Mouse (Mus musculus) hindbrain, embryonic 14.5 days (tissue): ENCODE measurements around the gene P4ha2. TPM values are rescaled to one million over a fixed set of nuclear protein-coding genes. Genes with fewer than 3 reads are reported as not detected.

ENCODE experiments used
- ATAC-seq: fragments of 200-750 bp; cut with Nextera tagmentation; 2 replicates; pipeline ENCODE4 v1.8.0; 2017; ENCODE audit warnings: moderate number of reproducible peaks, mild to moderate bottlenecking, moderate TSS enrichment, moderate library complexity; ENCODE audit not compliant: low FRiP score
- DNase-seq: peaks from one replicate; pipeline ENCODE4 v3.0.0-alpha.2; 2015; ENCODE audit warnings: low spot score
- H3K27ac ChIP-seq: fragments of 300-500 bp; sonication (generic); 2 replicates; pipeline ENCODE4 v1.5.1; 2014; ENCODE audit warnings: mild to moderate bottlenecking, moderate library complexity
- H3K27me3 ChIP-seq: fragments of 300-500 bp; sonication (generic); 2 replicates; pipeline ENCODE4 v1.6.1; 2014; ENCODE audit warnings: mild to moderate bottlenecking, low read length, mixed read lengths; ENCODE audit not compliant: control insufficient read depth, insufficient read depth
- H3K36me3 ChIP-seq: fragments of 300-500 bp; sonication (generic); replicated peaks from 2 replicates; pipeline ENCODE4 v1.6.1; 2014; ENCODE audit not compliant: control insufficient read depth, insufficient read depth
- H3K4me1 ChIP-seq: fragments of 300-500 bp; sonication (generic); replicated peaks from 2 replicates; pipeline ENCODE4 v1.6.1; 2014; ENCODE audit warnings: antibody characterized with exemption, low read length, mixed read lengths; ENCODE audit not compliant: control insufficient read depth, insufficient read depth
- H3K4me2 ChIP-seq: fragments of 300-500 bp; sonication (generic); replicated peaks from 2 replicates; pipeline ENCODE4 v1.6.1; 2014; ENCODE audit warnings: mild to moderate bottlenecking, moderate library complexity
- H3K4me3 ChIP-seq: fragments of 300-500 bp; sonication (generic); replicated peaks from 2 replicates; pipeline ENCODE4 v1.5.1; 2014; ENCODE audit warnings: mild to moderate bottlenecking, low read length
- H3K9ac ChIP-seq: fragments of 300-500 bp; sonication (generic); 2 replicates; pipeline ENCODE4 v1.6.1; 2014
- H3K9me3 ChIP-seq: fragments of 300-500 bp; sonication (generic); 2 replicates; pipeline ENCODE4 v1.6.1; 2016; ENCODE audit warnings: low read length; ENCODE audit not compliant: control insufficient read depth
- WGBS: fragments of 180-500 bp; shearing (Covaris S2); extraction: QIAGEN DNeasy Blood & Tissue Kit; methylation state at CpG from one replicate; pipeline ENCODE4 v1.1.7; 2014; 5-methylcytosine and 5-hydroxymethylcytosine counted together
- polyA plus RNA-seq: library from polyadenylated mRNA; unstranded; fragments of >200 nt; fragmentation: Nextera tagmentation; extraction: Ambion mirVana; gene quantifications from 2 replicates; pipeline ENCODE4 v1.2.1, GENCODE M21; 2014

The P4ha2 gene
- polyA plus RNA-seq, 1 experiment from 2014 or later: 10.4 TPM

- Histone ChIP-seq H3K27ac (no peak overlapping the region), H3K4me3 (no peak overlapping the region), H3K9ac (no peak overlapping the region), H3K27me3 (no peaks in the 10 kb centered on the region), H3K36me3 (no peaks in the 10 kb centered on the region), H3K9me3 (no peaks in the 10 kb centered on the region), H3K4me2 (no peak overlapping the region), H3K4me1 (peaks cover 34% of the 10 kb centered on the region)
- ATAC-seq (no peak), DNase-seq (no peak)
- WGBS: 90% methylated on average over 7 of the region's 7 CpGs
Measured at GRCm38 (mm10) chr11:54111291-54111690, 11.4 kb downstream of the P4ha2 start.

DNA sequence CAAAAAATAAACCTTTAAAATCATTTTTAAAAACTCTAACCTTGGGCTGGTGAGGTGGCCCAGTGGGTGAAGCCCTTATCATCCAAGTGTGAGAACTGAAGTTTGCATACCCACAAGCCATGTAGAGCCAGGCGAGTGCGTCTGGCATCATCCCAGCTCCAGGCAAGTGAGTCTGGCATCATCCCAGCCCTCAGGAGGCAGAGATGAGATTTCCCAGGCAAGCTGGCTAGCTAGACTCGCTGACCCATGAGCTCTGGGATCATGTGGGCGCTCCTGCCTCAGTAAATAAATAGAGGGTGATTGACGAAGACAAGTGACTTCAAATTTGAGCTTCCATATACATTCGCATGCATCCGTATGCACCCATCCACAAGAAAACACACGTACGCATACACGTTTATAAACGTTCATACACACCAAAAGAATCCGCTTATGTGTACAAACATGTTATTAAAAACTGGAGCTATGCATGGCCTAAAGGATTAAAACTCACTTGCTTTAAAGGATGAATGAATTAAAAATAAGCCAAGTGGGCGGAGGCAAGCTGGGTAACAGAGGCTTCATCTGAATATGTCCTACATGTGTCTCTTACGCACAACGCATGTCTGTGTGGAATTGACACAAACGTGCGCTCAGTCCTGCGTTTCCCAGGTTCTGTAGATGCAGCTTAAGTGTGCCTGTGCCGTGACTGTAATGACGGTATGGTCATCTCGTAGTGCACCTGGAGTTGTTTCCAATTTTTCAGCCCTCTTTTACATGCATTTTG, 12.3 kb downstream of the P4ha2 start:
- no peaks in the 10 kb centered on the region for H3K36me3 ChIP-seq
- H3K27me3 ChIP-seq: no peaks in the 10 kb centered on the region
- H3K9ac ChIP-seq: peak overlapping the region; percentile 57; the same call in 1 of the 2 replicates
- H3K9me3 ChIP-seq: no peaks in the 10 kb centered on the region
- DNase-seq (peak; percentile 56), ATAC-seq (no peak)
- WGBS: 62% methylated on average over 21 of the region's 21 CpGs
- H3K27ac ChIP-seq: peak overlapping the region; percentile 89
- H3K4me1 ChIP-seq: peaks cover 34% of the 10 kb centered on the region
- peak overlapping the region; percentile 35 for H3K4me2 ChIP-seq
- H3K4me3 ChIP-seq: no peak overlapping the region

GRCm38 (mm10) chr11:54112920-54113319, 13.0 kb downstream of the P4ha2 start:
- WGBS: 0% methylated on average over 10 of the region's 10 CpGs
- peak overlapping the region; percentile 35 for H3K4me2 ChIP-seq
- DNase-seq (peak; percentile 83), ATAC-seq (peak; percentile 95)
- no peak overlapping the region for H3K4me3 ChIP-seq
- peak overlapping the region; percentile 57 for H3K9ac ChIP-seq
- peak overlapping the region; percentile 89 for H3K27ac ChIP-seq
- H3K9me3 ChIP-seq: no peaks in the 10 kb centered on the region
- H3K4me1 ChIP-seq: peaks cover 34% of the 10 kb centered on the region
- no peaks in the 10 kb centered on the region for H3K27me3 ChIP-seq
- H3K36me3 ChIP-seq: no peaks in the 10 kb centered on the region

DNA sequence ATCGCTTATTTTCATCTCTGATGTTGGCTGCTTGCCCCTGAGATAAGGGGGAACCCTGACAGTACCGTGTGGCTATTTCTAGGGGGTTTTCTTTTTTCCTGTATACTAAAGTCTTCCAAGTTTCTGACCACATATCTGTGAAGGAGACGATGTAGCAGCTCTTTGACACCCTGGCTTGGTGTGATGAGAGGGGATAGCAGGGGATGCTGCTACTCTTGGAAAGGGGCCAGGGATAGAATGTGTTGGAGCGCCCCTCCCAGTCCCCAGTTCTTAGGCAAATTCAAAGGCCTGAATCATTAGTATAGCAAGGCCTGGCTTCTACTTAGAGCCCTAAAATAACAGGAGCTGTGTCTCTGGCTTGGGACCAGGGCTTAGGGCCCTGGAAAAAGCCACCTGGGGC, 13.5 kb downstream of the P4ha2 start:
- Histone ChIP-seq H3K27ac (peak overlapping the region; percentile 89), H3K27me3 (no peaks in the 10 kb centered on the region), H3K4me2 (peak overlapping the region; percentile 35), H3K9ac (peak overlapping the region; percentile 57), H3K4me3 (no peak overlapping the region), H3K36me3 (no peaks in the 10 kb centered on the region), H3K9me3 (no peaks in the 10 kb centered on the region), H3K4me1 (peaks cover 34% of the 10 kb centered on the region)
- 23% methylated on average over 4 of the region's 4 CpGs for WGBS
- DNase-seq (no peak), ATAC-seq (peak; percentile 12; the same call in 1 of the 2 replicates)

DNA sequence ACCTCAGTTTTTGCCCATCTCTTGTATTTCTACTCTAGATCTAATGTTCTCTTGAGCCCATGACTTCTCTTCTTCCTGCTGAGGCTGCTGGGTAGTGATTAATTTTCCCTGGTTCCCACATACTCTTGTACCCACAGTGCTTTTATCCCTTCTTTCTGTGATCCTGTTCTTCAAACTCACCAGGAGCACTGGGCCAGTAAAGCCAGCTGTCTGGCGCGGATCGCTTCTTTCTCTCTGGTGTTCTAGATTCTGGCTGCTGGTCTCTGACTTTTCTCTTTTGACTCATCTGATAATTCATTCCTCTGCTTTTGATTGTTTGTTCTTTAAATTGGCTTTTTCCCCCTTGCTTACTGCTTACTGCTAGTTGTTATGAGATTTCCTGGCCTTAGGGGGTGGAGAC, 14.9 kb downstream of the P4ha2 start:
- Histone ChIP-seq H3K36me3 (no peaks in the 10 kb centered on the region), H3K4me1 (peaks cover 34% of the 10 kb centered on the region), H3K9ac (no peak overlapping the region), H3K4me2 (no peak overlapping the region), H3K4me3 (no peak overlapping the region), H3K9me3 (no peaks in the 10 kb centered on the region), H3K27me3 (no peaks in the 10 kb centered on the region), H3K27ac (no peak overlapping the region)
- no peak for DNase-seq
- no peak for ATAC-seq
- WGBS: 91% methylated on average over 3 of the region's 3 CpGs

- no peak for DNase-seq
- Histone ChIP-seq H3K4me1 (peaks cover 34% of the 10 kb centered on the region), H3K4me3 (no peak overlapping the region), H3K4me2 (no peak overlapping the region), H3K27ac (no peak overlapping the region), H3K36me3 (no peaks in the 10 kb centered on the region), H3K9me3 (no peaks in the 10 kb centered on the region), H3K9ac (no peak overlapping the region), H3K27me3 (no peaks in the 10 kb centered on the region)
- 89% methylated on average over 8 of the region's 8 CpGs for WGBS
- no peak for ATAC-seq
Measured at GRCm38 (mm10) chr11:54115301-54115700, 15.4 kb downstream of the P4ha2 start.

- Histone ChIP-seq H3K27ac (no peak overlapping the region), H3K27me3 (no peaks in the 10 kb centered on the region), H3K36me3 (no peaks in the 10 kb centered on the region), H3K9me3 (no peaks in the 10 kb centered on the region), H3K4me2 (no peak overlapping the region), H3K9ac (no peak overlapping the region), H3K4me3 (no peak overlapping the region), H3K4me1 (peaks cover 34% of the 10 kb centered on the region)
- WGBS: 52% methylated on average over 3 of the region's 3 CpGs
- DNase-seq: no peak
- no peak for ATAC-seq
Measured at GRCm38 (mm10) chr11:54115911-54116310, 16.0 kb downstream of the P4ha2 start.

DNA sequence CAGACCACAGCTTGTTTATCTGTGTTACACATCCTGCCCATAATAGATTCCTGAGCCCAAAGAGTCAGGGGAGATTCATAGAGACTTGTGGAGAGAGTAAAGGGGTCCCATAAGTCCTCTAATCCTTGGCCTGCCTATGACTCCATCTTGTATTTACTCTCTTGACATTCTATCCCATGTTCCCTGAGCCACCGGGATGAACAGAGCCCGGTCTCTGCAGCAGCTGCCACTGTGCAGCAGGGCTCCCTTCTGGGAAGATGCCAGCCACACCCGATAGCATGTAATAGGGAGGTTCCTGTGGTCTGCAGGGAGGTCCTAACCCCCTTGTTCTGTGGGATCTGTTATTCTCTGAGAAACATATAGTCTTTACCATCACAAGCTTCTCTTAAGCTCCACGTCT, 16.5 kb downstream of the P4ha2 start:
- Histone ChIP-seq H3K27ac (no peak overlapping the region), H3K4me3 (no peak overlapping the region), H3K4me2 (no peak overlapping the region), H3K9ac (no peak overlapping the region), H3K4me1 (peaks cover 34% of the 10 kb centered on the region), H3K9me3 (no peaks in the 10 kb centered on the region), H3K36me3 (no peaks in the 10 kb centered on the region), H3K27me3 (no peaks in the 10 kb centered on the region)
- WGBS: 77% methylated on average over 4 of the region's 4 CpGs
- ATAC-seq (no peak), DNase-seq (no peak)

- Histone ChIP-seq H3K9ac (no peak overlapping the region), H3K4me3 (no peak overlapping the region), H3K27ac (no peak overlapping the region), H3K9me3 (no peaks in the 10 kb centered on the region), H3K27me3 (no peaks in the 10 kb centered on the region), H3K4me1 (peaks cover 29% of the 10 kb centered on the region), H3K4me2 (no peak overlapping the region), H3K36me3 (no peaks in the 10 kb centered on the region)
- ATAC-seq (no peak), DNase-seq (no peak)
- 78% methylated on average over 10 of the region's 10 CpGs for WGBS
Measured at GRCm38 (mm10) chr11:54117096-54117495, 17.2 kb downstream of the P4ha2 start.
